Mouse (Mus musculus): ENCODE data around the gene Syn2. TPM values are rescaled to one million over a fixed set of nuclear protein-coding genes. Genes with fewer than 3 reads are reported as not detected.

Syn2 gene
- total RNA-seq, 1 experiment from 2014 or later: not detected

DNA sequence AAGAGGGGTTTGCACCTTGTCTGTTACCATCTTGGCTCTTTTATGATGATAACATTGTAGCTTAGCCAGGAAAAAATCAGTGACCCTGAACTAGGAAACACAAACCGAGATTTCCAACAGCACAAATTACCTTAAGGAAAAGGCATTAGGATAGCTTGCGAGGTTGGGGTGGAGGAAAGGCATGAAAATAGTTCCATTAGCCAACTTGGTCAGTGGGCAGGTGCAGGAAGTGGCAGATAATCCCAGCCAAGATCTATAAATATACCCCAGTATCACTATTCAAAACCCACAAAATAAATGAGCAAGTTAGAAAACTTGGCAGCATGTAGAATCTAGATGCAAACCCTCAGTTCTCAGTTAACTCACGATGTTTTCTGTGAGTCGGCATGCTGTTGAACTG is 97.1 kb downstream of the Syn2 start:
- ATAC-seq (replicated peaks in 1 of 2; ENCODE audit: insufficient read depth in 1 of 2, low FRiP score in 2 of 2, low TSS enrichment in 1 of 2, low read depth in 1 of 2, poor library complexity in 2 of 2, severe bottlenecking in 2 of 2): no peak

GRCm38 (mm10) chr6:115232562-115232961 is 97.9 kb downstream of the Syn2 start:
- ATAC-seq (replicated peaks in 1 of 2; ENCODE audit: insufficient read depth in 1 of 2, low FRiP score in 2 of 2, low TSS enrichment in 1 of 2, low read depth in 1 of 2, poor library complexity in 2 of 2, severe bottlenecking in 2 of 2): no peak

GRCm38 (mm10) chr6:115238031-115239027 is 103.6 kb downstream of the Syn2 start:
- ATAC-seq (replicated peaks in 1 of 2; ENCODE audit: insufficient read depth in 1 of 2, low FRiP score in 2 of 2, low TSS enrichment in 1 of 2, low read depth in 1 of 2, poor library complexity in 2 of 2, severe bottlenecking in 2 of 2): no peak

DNA sequence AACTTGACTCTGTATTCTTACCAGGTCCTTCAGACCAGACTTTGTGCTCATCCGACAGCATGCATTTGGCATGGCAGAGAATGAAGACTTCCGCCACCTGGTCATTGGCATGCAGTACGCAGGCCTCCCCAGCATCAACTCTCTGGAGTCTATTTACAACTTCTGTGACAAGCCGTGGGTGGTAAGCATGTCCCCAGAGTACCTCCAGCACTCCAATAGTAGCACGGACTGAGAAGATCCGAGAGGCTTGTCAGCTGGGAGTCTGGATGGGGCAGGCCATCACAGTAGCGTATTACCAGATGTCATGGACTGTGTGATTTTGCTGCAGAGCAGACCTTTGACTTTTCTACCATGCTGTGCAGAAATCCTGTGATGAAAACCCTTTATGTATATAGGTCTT is 104.6 kb downstream of the Syn2 start:
- no peak for ATAC-seq (replicated peaks in 1 of 2; ENCODE audit: insufficient read depth in 1 of 2, low FRiP score in 2 of 2, low TSS enrichment in 1 of 2, low read depth in 1 of 2, poor library complexity in 2 of 2, severe bottlenecking in 2 of 2)

GRCm38 (mm10) chr6:115240431-115240830 is 105.7 kb downstream of the Syn2 start:
- ATAC-seq (replicated peaks in 1 of 2; ENCODE audit: insufficient read depth in 1 of 2, low FRiP score in 2 of 2, low TSS enrichment in 1 of 2, low read depth in 1 of 2, poor library complexity in 2 of 2, severe bottlenecking in 2 of 2): peak; percentile 10 to 22; a peak in 1 of 4 replicates

GRCm38 (mm10) chr6:115241131-115241699 is 106.5 kb downstream of the Syn2 start:
- no peak for ATAC-seq (replicated peaks in 1 of 2; ENCODE audit: insufficient read depth in 1 of 2, low FRiP score in 2 of 2, low TSS enrichment in 1 of 2, low read depth in 1 of 2, poor library complexity in 2 of 2, severe bottlenecking in 2 of 2)

GRCm38 (mm10) chr6:115241939-115242338 is 107.2 kb downstream of the Syn2 start:
- ATAC-seq (replicated peaks in 1 of 2; ENCODE audit: insufficient read depth in 1 of 2, low FRiP score in 2 of 2, low TSS enrichment in 1 of 2, low read depth in 1 of 2, poor library complexity in 2 of 2, severe bottlenecking in 2 of 2): no peak

- ATAC-seq (replicated peaks in 1 of 2; ENCODE audit: insufficient read depth in 1 of 2, low FRiP score in 2 of 2, low TSS enrichment in 1 of 2, low read depth in 1 of 2, poor library complexity in 2 of 2, severe bottlenecking in 2 of 2): no peak
These were observed 109.5 kb downstream of the Syn2 start for GRCm38 (mm10) chr6:115244222-115244621.

GRCm38 (mm10) chr6:115245500-115246058 is 110.9 kb downstream of the Syn2 start:
- ATAC-seq (replicated peaks in 1 of 2; ENCODE audit: insufficient read depth in 1 of 2, low FRiP score in 2 of 2, low TSS enrichment in 1 of 2, low read depth in 1 of 2, poor library complexity in 2 of 2, severe bottlenecking in 2 of 2): no peak

GRCm38 (mm10) chr6:115251531-115251985 is 116.9 kb downstream of the Syn2 start:
- ATAC-seq (replicated peaks in 1 of 2; ENCODE audit: insufficient read depth in 1 of 2, low FRiP score in 2 of 2, low TSS enrichment in 1 of 2, low read depth in 1 of 2, poor library complexity in 2 of 2, severe bottlenecking in 2 of 2): peak in 1 of 2 experiments; percentile 25; a peak in 2 of 4 replicates

DNA sequence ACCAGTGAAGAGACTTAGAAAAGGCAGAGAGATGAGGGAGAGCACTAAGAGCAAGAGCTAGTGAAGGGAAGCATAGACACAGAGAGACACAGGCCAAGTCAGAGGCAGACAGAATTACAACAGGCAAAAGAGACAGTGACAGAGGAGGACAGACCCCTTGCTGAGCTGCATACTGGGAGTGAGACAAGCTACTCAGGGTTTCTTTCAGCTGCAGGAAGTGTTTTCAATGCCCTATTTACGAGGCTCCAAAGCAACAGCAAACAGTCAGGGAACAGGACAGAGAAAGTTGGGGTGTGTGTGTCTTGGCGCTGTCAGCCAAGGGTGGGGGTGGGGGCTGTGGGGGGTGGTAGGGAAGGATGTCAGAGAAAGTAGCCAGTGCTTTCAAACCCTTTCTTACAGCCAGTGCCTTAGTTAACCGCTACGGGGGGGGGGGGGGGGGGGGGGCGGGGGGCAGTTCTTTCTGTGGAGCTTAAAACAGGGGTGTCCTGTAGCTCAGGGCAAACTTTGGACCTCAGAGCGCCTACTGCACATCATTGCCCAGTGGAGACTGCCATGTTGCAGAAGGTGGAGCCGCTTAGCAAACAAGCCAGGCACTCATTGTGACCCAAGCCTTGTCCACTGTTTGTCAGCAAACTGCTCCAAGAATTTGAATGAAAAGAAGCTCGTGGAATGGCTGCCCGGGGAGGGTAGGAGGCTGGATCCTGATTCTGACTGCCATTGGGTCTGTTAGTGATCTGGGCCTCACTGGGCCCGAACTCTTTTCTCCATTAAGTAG is 117.6 kb downstream of the Syn2 start, which contains the start of gene Timp4:
Gene Timp4, minus strand, starts transcription at position 107 of the 775 bp plus-strand sequence.
- no peak for ATAC-seq (replicated peaks in 1 of 2; ENCODE audit: insufficient read depth in 1 of 2, low FRiP score in 2 of 2, low TSS enrichment in 1 of 2, low read depth in 1 of 2, poor library complexity in 2 of 2, severe bottlenecking in 2 of 2)

GRCm38 (mm10) chr6:115255171-115255570 is 120.5 kb downstream of the Syn2 start:
- ATAC-seq (replicated peaks in 1 of 2; ENCODE audit: insufficient read depth in 1 of 2, low FRiP score in 2 of 2, low TSS enrichment in 1 of 2, low read depth in 1 of 2, poor library complexity in 2 of 2, severe bottlenecking in 2 of 2): no peak

DNA sequence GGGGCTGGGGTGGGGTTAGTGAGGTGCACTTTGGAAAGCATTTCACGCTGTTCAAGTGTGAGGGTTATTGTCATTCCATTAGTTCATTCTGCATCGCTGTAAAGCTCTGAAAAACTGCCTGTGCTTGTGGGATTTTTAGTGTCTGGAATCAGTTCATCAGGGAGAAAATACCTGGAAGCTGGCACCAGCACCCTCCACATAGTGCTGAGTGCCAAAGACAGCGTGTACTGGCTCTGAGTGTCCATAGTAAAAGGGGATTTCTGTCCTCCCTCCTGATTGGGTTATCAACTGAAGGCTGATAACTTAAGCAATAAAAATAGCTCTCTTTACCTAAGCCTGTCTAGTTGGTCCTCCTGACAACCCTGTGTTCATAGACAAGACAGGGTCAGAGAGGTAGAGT is 125.8 kb downstream of the Syn2 start:
- ATAC-seq (replicated peaks in 1 of 2; ENCODE audit: insufficient read depth in 1 of 2, low FRiP score in 2 of 2, low TSS enrichment in 1 of 2, low read depth in 1 of 2, poor library complexity in 2 of 2, severe bottlenecking in 2 of 2): no peak

GRCm38 (mm10) chr6:115266791-115267190 is 132.1 kb downstream of the Syn2 start:
- ATAC-seq (replicated peaks in 1 of 2; ENCODE audit: insufficient read depth in 1 of 2, low FRiP score in 2 of 2, low TSS enrichment in 1 of 2, low read depth in 1 of 2, poor library complexity in 2 of 2, severe bottlenecking in 2 of 2): no peak

- ATAC-seq (replicated peaks in 1 of 2; ENCODE audit: insufficient read depth in 1 of 2, low FRiP score in 2 of 2, low TSS enrichment in 1 of 2, low read depth in 1 of 2, poor library complexity in 2 of 2, severe bottlenecking in 2 of 2): peak; percentile 72 to 80
These were observed 133.2 kb downstream of the Syn2 start for GRCm38 (mm10) chr6:115267916-115268315.

- no peak for ATAC-seq (replicated peaks in 1 of 2; ENCODE audit: insufficient read depth in 1 of 2, low FRiP score in 2 of 2, low TSS enrichment in 1 of 2, low read depth in 1 of 2, poor library complexity in 2 of 2, severe bottlenecking in 2 of 2)
These were observed 134.1 kb downstream of the Syn2 start for GRCm38 (mm10) chr6:115268551-115269385.

- no peak for ATAC-seq (replicated peaks in 1 of 2; ENCODE audit: insufficient read depth in 1 of 2, low FRiP score in 2 of 2, low TSS enrichment in 1 of 2, low read depth in 1 of 2, poor library complexity in 2 of 2, severe bottlenecking in 2 of 2)
These were observed 134.9 kb downstream of the Syn2 start for GRCm38 (mm10) chr6:115269561-115269960.
